Mouse (Mus musculus) layer of hippocampus, postnatal 25 days (tissue): ENCODE data around the gene Mbtps2. TPM values are rescaled to one million over a fixed set of nuclear protein-coding genes. Genes with fewer than 3 reads are reported as not detected.

Experiments
- DNase-seq, 2 experiments: peaks; one replicate each; pipeline ENCODE4 v3.0.0; 2022; ENCODE audit warnings: mixed read lengths in 2 of 2, low spot score in 1 of 2; ENCODE audit errors: extremely low spot score in 1 of 2
- total RNA-seq, 2 experiments: library from RNA; stranded (reverse); gene quantifications; 2 replicates each; pipeline ENCODE4 v1.2.3; 2021

Mbtps2 gene
- total RNA-seq = 10 to 100 TPM; 27.2 to 32.2 TPM

GRCm38 (mm10) chrX:157598186-157598996 is at the start of gene Mbtps2:
Gene Mbtps2 (minus strand): TSS chrX:157598715.
- peak; percentile 40 for DNase-seq

- DNase-seq = no peak
Observed at GRCm38 (mm10) chrX:157646399-157646798, 47.9 kb upstream of the Mbtps2 start.

DNA sequence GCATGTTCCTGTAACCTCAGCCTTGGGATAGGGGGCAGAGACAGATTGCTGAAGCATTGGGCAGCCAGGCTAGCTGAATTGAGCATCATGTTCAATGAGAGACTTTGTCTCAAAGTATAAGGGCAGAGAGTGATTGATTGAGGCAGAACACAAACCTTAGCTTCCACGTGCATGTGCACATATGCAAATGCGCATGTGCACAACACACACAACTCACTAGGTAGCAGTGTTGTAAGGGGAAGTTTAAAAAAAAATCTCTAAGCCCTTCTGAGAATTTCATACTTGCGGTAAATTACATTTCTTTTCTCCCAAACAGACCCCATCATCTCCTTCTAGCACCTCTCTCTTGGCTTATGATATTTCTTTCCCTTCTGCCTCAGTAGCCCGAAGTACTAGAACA is 46.2 kb upstream of the Mbtps2 start:
- DNase-seq = no peak

DNA sequence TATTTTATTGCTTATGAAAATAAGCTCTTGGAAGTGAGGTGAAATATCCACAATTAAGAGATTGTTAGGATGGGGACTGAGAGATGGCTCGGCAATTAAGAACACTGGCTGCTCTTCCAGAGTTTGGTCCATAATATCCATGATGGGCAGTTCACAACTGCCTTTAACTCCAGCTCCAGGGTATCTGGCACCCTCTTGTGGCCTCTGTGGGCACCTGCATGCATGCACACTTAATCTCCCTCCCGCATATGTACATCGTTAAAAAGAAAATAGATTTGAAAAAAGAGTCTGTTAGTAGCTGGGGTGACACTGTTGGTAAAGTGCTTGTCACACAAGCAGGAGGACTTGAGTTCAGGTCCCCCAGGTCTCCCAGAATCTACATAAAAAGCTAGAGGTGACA is 45.8 kb upstream of the Mbtps2 start:
- DNase-seq = peak; percentile 10 to 47

- no peak for DNase-seq
Observed at GRCm38 (mm10) chrX:157642856-157643255, 44.3 kb upstream of the Mbtps2 start.

DNA sequence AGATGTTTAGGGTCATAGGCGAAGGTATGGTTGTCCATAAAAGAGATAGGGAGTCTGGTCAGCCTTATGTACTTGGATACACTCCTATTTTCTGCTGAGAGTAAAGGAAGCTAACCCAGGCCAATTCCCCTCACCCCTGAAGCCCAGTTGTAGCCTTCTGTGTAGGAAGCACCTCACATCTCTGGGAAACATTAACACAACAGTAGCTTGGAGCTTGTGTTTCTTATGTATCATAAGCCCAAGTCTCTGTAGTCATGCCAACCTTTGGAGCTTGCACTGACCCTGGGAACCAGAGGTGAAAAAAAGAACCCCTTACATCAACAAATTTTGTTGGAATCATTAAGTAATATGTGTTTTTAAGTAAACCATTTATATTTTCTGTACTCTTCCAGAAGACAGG is 38.7 kb upstream of the Mbtps2 start:
- DNase-seq = no peak

DNA sequence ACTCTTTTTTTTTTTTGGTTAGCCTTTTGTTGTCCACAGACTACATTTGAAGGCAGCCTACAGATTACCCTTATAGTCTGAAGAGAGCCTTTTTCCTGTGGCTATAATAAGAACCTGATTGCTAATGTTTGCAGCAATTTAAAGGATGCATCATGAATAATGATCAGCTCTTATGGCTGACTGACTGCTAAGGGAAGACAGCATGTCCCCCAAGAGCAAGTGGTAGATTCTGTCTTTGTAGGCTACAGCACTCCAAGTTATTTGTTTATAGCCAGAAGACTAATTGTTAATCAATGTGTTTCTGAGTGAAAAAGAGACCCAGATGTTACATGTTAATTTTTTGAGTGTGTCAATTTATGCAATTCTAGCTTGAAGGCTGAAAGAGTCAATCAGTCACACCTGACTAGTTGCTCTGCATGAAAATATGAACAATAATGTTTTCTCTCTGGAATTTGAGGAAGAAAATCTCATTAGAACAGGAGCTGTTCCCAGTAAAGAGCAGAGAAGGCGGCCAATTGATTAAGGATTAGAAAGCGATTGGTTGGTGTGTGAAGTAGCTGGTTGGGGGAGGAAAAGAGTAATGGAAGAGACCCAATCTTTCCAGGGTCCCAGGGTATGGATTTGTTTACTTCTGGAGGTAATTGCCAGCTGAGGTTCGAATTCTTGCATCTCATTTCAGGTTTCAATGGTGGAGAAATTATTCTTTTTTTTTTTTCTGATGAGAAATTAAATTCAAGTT is 35.3 kb upstream of the Mbtps2 start:
- DNase-seq = no peak

GRCm38 (mm10) chrX:157630341-157630740 is 31.8 kb upstream of the Mbtps2 start:
- DNase-seq = no peak

- DNase-seq = no peak
Observed at GRCm38 (mm10) chrX:157612894-157613293, 14.4 kb upstream of the Mbtps2 start.

- DNase-seq = no peak
Observed at GRCm38 (mm10) chrX:157601450-157601849, 2.9 kb upstream of the Mbtps2 start.

GRCm38 (mm10) chrX:157597585-157598185 is 830 bp downstream of the Mbtps2 start:
- no peak for DNase-seq

DNA sequence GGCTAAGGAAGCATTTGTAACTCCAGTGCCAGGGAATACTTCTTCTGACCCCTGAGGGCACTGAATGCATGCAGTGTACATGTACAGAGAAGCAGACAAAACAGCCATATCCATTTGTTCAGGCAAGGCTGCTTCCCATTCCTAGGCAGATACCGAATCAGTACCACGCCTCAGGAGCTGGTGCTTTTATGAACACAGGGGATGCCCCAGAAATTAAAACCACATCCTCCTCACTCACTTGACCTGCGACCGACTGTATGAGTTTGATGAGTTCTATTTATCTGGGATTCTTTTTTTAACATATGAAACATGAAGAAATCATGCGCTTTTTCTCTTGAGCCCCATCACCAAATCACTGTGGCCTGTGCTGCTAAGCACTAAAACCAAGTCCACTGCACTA is 1.7 kb downstream of the Mbtps2 start:
- DNase-seq = no peak

- no peak for DNase-seq
Observed at GRCm38 (mm10) chrX:157595927-157596326, 2.6 kb downstream of the Mbtps2 start.

DNA sequence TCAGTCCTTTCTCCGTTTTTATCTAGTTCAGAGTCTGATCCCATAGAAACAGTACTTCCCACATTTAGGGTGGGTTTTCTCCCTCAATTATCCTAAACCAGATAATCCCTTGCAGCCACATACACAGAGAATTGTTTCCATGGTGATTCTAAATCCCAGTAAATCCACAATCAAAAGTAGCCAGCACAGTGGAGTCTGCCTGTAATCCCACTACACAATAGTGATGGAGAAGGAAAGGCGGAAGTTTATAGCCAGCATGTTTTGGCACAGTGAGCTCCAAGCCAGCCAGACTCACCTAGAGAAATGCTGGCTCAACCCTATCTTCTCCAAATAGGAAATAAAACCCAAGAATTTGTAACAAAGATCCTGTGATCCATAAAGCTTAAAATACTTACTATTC is 3.9 kb downstream of the Mbtps2 start:
- no peak for DNase-seq

- DNase-seq = no peak
Observed at GRCm38 (mm10) chrX:157587001-157587400, 11.5 kb downstream of the Mbtps2 start.

- no peak for DNase-seq
Observed at GRCm38 (mm10) chrX:157586397-157586796, 12.1 kb downstream of the Mbtps2 start.

GRCm38 (mm10) chrX:157579108-157579614 is 19.4 kb downstream of the Mbtps2 start:
- no peak for DNase-seq

- DNase-seq = no peak
Observed at GRCm38 (mm10) chrX:157574683-157575082, 23.8 kb downstream of the Mbtps2 start.

DNA sequence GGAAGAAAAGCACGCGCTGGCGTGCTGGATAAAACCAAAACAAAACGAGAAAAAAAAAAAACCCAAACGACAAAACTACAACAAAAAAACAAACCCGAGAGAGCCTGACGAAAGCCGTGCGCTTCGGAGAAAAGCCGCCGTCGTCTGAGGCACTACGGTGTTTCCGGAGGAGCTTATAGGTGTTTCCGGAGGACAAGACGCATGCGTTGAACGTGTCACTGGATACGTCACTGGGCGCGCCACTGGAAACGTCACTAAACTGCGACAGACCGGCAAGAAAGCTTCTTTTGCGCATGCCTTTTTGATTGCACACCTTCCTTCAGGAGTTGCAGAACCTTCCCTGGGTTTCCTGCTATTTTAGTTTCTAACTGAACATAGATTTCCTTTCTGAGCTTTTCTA is 29.7 kb downstream of the Mbtps2 start, which contains the start of gene Yy2:
Gene Yy2 (minus strand): TSS at position 146 of the 400 bp plus-strand sequence.
- no peak for DNase-seq

- DNase-seq = no peak
Observed at GRCm38 (mm10) chrX:157563794-157564193, 34.7 kb downstream of the Mbtps2 start.

DNA sequence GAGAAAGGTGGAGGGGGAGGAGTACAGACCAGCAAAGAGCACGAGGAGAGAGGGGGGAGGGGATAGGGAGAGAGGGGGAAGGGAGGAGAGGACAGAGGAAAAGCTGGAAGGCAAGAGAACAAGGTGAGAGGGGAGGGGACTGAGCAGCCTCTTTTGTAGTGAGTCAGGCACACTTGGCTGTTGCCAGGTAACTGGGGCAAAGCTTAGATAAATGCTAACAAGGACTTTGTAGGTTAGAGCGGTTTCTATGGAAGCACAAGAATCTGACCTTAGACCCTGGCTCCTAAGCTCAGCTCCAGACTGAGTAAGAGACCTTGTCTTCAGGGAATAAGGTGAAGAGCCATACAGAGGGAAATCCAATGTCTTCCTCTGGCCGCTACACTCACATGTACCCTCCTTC is 51.4 kb downstream of the Mbtps2 start:
- no peak for DNase-seq
